Mouse (Mus musculus) midbrain, postnatal 0 days (tissue): ENCODE measurements at regions not wholly inside any gene's neighbourhood (a gene's known extent, or its start where the extent isn't known, plus 50 kb on each side); places are given as distances from the start of the nearest gene placed in this dataset.

Experiments used
- ATAC-seq: fragments of 200-750 bp; cut with Nextera tagmentation; 2 replicates; pipeline ENCODE4 v1.8.0; 2017; ENCODE audit warnings: moderate number of reproducible peaks, mild to moderate bottlenecking, moderate TSS enrichment, moderate library complexity; ENCODE audit not compliant: low FRiP score
- DNase-seq: peaks from one replicate; pipeline ENCODE4 v3.0.0-alpha.2; 2015; ENCODE audit warnings: low spot score
- H3K27ac ChIP-seq: fragments of 300-500 bp; sonication (generic); 2 replicates; pipeline ENCODE4 v1.5.1; 2014; ENCODE audit warnings: low read depth, mild to moderate bottlenecking, low read length, mixed read lengths
- H3K27me3 ChIP-seq: fragments of 300-500 bp; sonication (generic); 2 replicates; pipeline ENCODE4 v1.6.1; 2014; ENCODE audit warnings: low read length, control low read depth, mixed read lengths; ENCODE audit not compliant: insufficient read depth
- H3K36me3 ChIP-seq: fragments of 300-500 bp; sonication (generic); 2 replicates; pipeline ENCODE4 v1.6.1; 2014; ENCODE audit warnings: low read length, control low read depth, mixed read lengths; ENCODE audit not compliant: insufficient read depth
- H3K4me1 ChIP-seq: fragments of 300-500 bp; sonication (generic); 2 replicates; pipeline ENCODE4 v1.6.1; 2014; ENCODE audit warnings: mild to moderate bottlenecking, control low read depth, antibody characterized with exemption, low read length, mixed read lengths; ENCODE audit not compliant: insufficient read depth
- H3K4me2 ChIP-seq: fragments of 300-500 bp; sonication (generic); 2 replicates; pipeline ENCODE4 v1.6.1; 2014; ENCODE audit warnings: low read depth, mild to moderate bottlenecking, low read length, mixed read lengths; ENCODE audit not compliant: poor library complexity, severe bottlenecking
- H3K4me3 ChIP-seq: fragments of 300-500 bp; sonication (generic); 2 replicates; pipeline ENCODE4 v1.5.1; 2014; ENCODE audit warnings: low read depth, mild to moderate bottlenecking, low read length, moderate library complexity
- H3K9ac ChIP-seq: fragments of 300-500 bp; sonication (generic); replicated peaks from 2 replicates; pipeline ENCODE4 v1.6.1; 2014; ENCODE audit warnings: mild to moderate bottlenecking, low read length, moderate library complexity, mixed read lengths; ENCODE audit not compliant: poor library complexity, severe bottlenecking
- H3K9me3 ChIP-seq: fragments of 300-500 bp; sonication (generic); 2 replicates; pipeline ENCODE4 v1.6.1; 2016; ENCODE audit warnings: low read length, control low read depth
- CTCF ChIP-seq: IDR thresholded peaks from 2 replicates; pipeline ENCODE4 v1.5.1; 2016; ENCODE audit warnings: antibody characterized with exemption, mild to moderate bottlenecking
- WGBS: fragments of 180-500 bp; shearing (Covaris S2); extraction: QIAGEN DNeasy Blood & Tissue Kit; methylation state at CpG from one replicate; pipeline ENCODE4 v1.1.7; 2014; 5-methylcytosine and 5-hydroxymethylcytosine counted together

DNA sequence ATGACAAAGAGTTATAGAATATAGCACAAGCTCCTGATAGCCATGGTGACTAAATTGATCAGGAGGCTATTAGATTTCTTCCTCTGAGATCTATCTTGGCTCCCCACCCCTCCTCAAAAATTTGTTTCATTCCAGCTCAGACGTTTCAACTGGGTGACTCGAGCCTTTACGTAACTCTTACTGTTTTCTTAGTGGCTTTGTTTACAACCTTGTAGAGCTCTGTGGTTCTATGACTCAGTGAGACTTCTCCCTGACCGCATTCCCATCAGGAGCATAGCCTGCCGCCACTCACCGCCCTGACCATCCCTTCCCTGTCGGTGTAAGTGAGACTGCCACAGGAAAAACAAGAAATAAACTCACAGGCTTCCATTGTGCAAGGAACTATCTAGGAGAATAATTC is 464.3 kb downstream of the Zfp704 start:
- no peak overlapping the region for H3K27ac ChIP-seq
- H3K36me3 ChIP-seq: no peaks in the 10 kb centered on the region
- DNase-seq (no peak), ATAC-seq (no peak)
- H3K9ac ChIP-seq: no peak overlapping the region
- H3K4me2 ChIP-seq: no peak overlapping the region
- 88% methylated on average over 7 of the region's 7 CpGs for WGBS
- H3K4me3 ChIP-seq: no peak overlapping the region
- no peaks in the 10 kb centered on the region for H3K4me1 ChIP-seq
- H3K9me3 ChIP-seq: no peaks in the 10 kb centered on the region
- H3K27me3 ChIP-seq: no peaks in the 10 kb centered on the region
- TF ChIP-seq CTCF: no peak

DNA sequence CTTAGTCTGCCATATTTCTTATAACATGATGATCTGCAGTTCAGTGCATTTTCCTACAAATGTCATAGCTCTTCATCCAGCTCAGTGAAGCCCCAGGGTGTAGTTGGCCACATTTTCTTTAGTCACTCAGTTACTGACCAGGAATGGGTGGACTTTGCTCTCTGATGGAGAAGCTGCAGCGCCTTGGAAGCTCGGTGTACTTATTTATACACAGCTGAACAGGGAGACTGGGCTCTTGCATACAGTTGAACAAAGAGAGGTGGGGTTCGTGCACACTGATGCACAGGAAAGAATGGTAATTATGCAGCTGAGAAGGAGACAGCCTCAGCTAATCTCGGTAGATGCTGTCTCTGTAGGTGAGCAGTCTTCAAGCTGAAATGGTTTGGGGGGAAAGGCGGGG is 468.0 kb downstream of the Zfp704 start:
- no peak overlapping the region for H3K9ac ChIP-seq
- DNase-seq: no peak
- H3K4me1 ChIP-seq: no peaks in the 10 kb centered on the region
- no peak overlapping the region for H3K4me3 ChIP-seq
- no peak for ATAC-seq
- H3K27ac ChIP-seq: no peak overlapping the region
- no peak for TF ChIP-seq CTCF
- H3K4me2 ChIP-seq: no peak overlapping the region
- H3K27me3 ChIP-seq: no peaks in the 10 kb centered on the region
- no peaks in the 10 kb centered on the region for H3K36me3 ChIP-seq
- 75% methylated on average over 5 of the region's 5 CpGs for WGBS
- no peaks in the 10 kb centered on the region for H3K9me3 ChIP-seq

DNA sequence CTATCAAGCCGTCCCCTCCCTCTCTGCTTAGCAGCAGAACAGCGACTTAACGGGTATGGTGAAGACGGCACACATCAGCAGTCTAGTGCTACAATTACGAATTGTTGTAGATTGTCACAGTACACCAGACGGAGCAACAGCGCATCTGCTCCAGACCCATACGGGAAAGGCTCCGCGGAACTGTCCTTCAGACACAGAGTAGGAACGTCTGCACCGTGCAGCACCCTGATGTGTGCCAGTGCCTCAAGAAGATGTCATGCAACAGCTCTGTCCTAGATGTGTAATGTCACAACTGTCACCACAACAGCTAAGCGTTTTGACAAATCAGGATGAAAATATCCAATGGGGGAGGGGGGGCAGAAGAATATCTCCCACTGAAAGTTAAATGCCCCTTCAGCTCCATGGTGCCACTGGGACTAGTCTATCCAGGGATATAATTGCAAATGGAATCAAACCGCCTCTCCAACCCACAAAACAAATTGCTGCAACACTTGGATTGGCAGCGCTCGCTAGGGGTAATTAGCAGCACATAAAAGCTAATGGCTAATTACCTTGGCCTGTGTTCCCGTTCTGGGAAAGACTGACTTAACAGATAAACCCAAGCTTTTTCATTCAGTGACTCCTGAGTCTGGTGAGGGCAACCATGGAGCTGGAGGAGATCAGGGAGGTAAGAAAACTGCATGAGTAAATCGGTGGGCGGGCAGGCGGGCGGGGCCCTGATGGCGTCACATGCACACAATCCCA is 472.6 kb downstream of the Zfp704 start:
- Histone ChIP-seq H3K9me3 (no peaks in the 10 kb centered on the region), H3K27ac (no peak overlapping the region), H3K36me3 (no peaks in the 10 kb centered on the region), H3K4me2 (no peak overlapping the region), H3K4me1 (no peaks in the 10 kb centered on the region), H3K27me3 (no peaks in the 10 kb centered on the region), H3K4me3 (no peak overlapping the region), H3K9ac (no peak overlapping the region)
- DNase-seq: peak; percentile 22
- no peak for TF ChIP-seq CTCF
- WGBS: 87% methylated on average over 22 of the region's 22 CpGs
- no peak for ATAC-seq

DNA sequence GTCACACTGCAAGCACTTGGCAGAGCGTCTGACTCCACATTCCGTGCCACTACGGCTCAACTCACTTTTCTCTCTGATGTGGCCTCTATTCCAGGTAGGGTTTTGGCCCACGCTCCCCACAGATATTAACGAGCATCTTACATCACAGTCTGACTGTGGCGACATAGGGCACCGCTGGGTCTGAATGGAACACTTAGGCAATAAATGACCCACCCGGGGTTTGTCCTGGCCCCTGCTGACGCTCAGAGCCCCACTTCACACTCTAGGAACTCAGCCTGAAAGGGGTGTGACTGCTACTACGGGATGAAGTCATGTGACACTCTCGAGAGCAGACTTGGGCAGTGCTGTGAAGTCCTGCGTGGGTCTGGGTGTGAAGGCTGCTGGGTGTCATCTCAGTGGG is 475.9 kb downstream of the Zfp704 start:
- H3K27ac ChIP-seq: no peak overlapping the region
- no peak for TF ChIP-seq CTCF
- no peaks in the 10 kb centered on the region for H3K27me3 ChIP-seq
- WGBS: 80% methylated on average over 12 of the region's 12 CpGs
- DNase-seq: no peak
- H3K9me3 ChIP-seq: no peaks in the 10 kb centered on the region
- H3K36me3 ChIP-seq: no peaks in the 10 kb centered on the region
- H3K4me2 ChIP-seq: no peak overlapping the region
- H3K4me1 ChIP-seq: no peaks in the 10 kb centered on the region
- ATAC-seq: no peak
- H3K4me3 ChIP-seq: no peak overlapping the region
- no peak overlapping the region for H3K9ac ChIP-seq

DNA sequence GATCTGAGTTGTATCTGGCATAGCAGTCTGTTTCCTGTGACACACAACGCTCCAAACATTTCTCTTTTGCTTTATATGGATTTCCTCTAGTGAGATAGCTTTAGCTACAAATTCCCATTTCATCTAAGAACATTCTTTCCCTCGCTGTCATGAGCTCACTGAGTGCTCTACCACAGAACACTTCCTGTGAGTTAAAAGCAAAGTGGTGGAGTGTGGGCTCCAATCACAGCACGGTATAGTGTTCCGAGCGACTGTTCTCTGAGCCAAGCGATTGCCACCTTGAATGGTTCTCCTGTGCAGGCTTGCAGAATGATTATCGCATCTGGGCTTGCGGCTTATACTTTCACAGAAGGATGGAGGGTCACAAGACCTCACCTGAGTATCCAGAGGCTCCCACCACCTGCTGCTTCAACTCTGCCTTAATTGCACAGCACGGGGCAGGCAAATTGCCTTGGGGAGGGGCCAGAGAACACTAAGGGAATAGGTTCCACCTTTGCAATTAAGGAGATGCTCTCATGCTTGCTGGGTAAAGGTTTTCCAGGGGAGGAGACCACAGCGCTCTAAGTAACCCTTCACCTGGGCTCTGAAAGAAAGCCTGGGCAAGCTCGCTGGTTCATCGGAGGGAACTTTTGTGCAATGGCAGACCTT is 477.7 kb downstream of the Zfp704 start:
- no peak overlapping the region for H3K9ac ChIP-seq
- no peak overlapping the region for H3K27ac ChIP-seq
- DNase-seq (no peak), ATAC-seq (no peak)
- no peaks in the 10 kb centered on the region for H3K4me1 ChIP-seq
- H3K4me2 ChIP-seq: no peak overlapping the region
- WGBS: 87% methylated on average over 12 of the region's 12 CpGs
- H3K27me3 ChIP-seq: no peaks in the 10 kb centered on the region
- no peak overlapping the region for H3K4me3 ChIP-seq
- TF ChIP-seq CTCF: no peak
- no peaks in the 10 kb centered on the region for H3K9me3 ChIP-seq
- no peaks in the 10 kb centered on the region for H3K36me3 ChIP-seq

DNA sequence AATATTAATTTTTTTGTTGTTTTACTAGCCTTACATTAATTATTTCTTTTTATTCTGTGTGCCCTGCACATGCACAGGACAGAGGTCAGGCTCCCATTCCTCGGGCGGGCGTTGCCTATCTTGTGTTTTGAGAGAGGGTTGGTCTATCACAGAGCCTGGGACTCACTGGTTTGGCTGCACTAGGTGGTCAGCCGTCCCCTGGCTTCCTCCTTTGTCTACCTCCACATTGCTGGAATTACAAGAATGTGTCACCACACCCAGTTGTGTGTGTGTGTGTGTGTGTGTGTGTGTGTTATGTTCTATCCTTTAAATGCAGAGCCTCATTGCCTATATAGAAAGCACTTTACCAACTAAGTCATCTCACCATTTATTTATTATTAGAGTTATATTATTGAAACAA is 478.5 kb downstream of the Zfp704 start:
- WGBS: 74% methylated on average over 4 of the region's 4 CpGs
- DNase-seq (no peak), ATAC-seq (no peak)
- Histone ChIP-seq H3K9ac (no peak overlapping the region), H3K36me3 (no peaks in the 10 kb centered on the region), H3K27me3 (no peaks in the 10 kb centered on the region), H3K27ac (no peak overlapping the region), H3K9me3 (no peaks in the 10 kb centered on the region), H3K4me1 (no peaks in the 10 kb centered on the region), H3K4me3 (no peak overlapping the region), H3K4me2 (no peak overlapping the region)
- TF ChIP-seq CTCF: no peak
